Mouse (Mus musculus) B cell, adult 67 days (primary cell): ENCODE data around the gene Eif4enif1. TPM values are rescaled to one million over a fixed set of nuclear protein-coding genes. Genes with fewer than 3 reads are reported as not detected.

Experiments
- total RNA-seq, 2 experiments: library from RNA; stranded (reverse); gene quantifications; 4 replicates each; pipeline ENCODE4 v1.2.4; 2023

Gene Eif4enif1
- total RNA-seq, result 100 to 1,000 TPM; 112 to 115 TPM

GRCm38 (mm10) chr11:3202231-3202701 lies at the start of gene Eif4enif1:
TSS of gene Eif4enif1 (plus strand) at chr11:3202392.

GRCm38 (mm10) chr11:3193363-3193762 lies 8.8 kb upstream of the Eif4enif1 start, which contains the start of gene Sfi1:
TSS of gene Sfi1 (minus strand) at chr11:3193463.

GRCm38 (mm10) chr11:3266079-3266685 lies 64.0 kb downstream of the Eif4enif1 start, which contains the start of gene Drg1:
TSS of gene Drg1 (minus strand) at chr11:3266415.

GRCm38 (mm10) chr11:3288521-3289301 lies 86.5 kb downstream of the Eif4enif1 start, which contains the start of gene Patz1:
TSS of gene Patz1 (plus strand) at chr11:3288874.

Other genes with a start within 250 kb of the Eif4enif1 start
- 100 to 1,000 TPM; 273 to 305 TPM for gene Sfi1, start 8.9 kb upstream of the Eif4enif1 start, total RNA-seq
- gene Drg1, start 64.0 kb downstream of the Eif4enif1 start, total RNA-seq, result 10 to 100 TPM; 67.9 to 78.4 TPM
- gene Patz1, start 86.5 kb downstream of the Eif4enif1 start, total RNA-seq, result 10 to 100 TPM; 82.9 to 86.4 TPM
- 100 to 1,000 TPM; 130 to 202 TPM for gene Pik3ip1, start 128.0 kb downstream of the Eif4enif1 start, total RNA-seq
- gene Limk2, start 206.8 kb downstream of the Eif4enif1 start, total RNA-seq, result 10 to 100 TPM; 91.0 to 96.6 TPM
- gene Rnf185, start 250.0 kb downstream of the Eif4enif1 start, total RNA-seq, result 10 to 100 TPM; 17.1 to 17.6 TPM